Mouse (Mus musculus): ENCODE measurements at regions not wholly inside any gene's neighbourhood (a gene's known extent, or its start where the extent isn't known, plus 50 kb on each side); places are given as distances from the start of the nearest gene placed in this dataset.
A peak's percentile ranks its signal among the peaks of the same experiment; 100 is the strongest.

DNA sequence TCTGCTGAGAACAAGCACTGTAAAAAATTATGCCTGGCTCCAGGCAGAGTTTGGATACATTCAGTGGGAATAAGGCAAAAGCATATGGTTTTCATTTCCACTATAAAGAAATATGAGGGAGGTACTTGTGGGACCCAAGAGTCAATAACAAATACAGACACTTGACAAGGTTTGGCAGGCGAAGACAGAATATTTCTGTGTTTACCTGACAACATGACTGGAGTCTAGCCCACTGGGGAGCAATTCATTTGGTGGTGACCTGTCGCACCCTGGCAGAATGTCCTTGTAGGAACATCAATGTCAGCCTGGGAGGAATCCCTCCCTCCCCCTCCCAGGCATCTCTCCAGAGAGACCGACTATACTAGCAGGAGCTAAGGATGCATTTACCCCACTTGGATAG, 276.8 kb downstream of the Maf start:
- H3K4me1 ChIP-seq (ENCODE audit: control insufficient read depth, insufficient read depth, low read length), result no peaks in the 10 kb centered on the region
- 56% methylated on average over 3 of the region's 3 CpGs for WGBS
- H3K27me3 ChIP-seq (ENCODE audit: control insufficient read depth, insufficient read depth, low read length), result no peaks in the 10 kb centered on the region
- H3K27ac ChIP-seq (ENCODE audit: low read depth, low read length), result no peak overlapping the region
- no peaks in the 10 kb centered on the region for H3K36me3 ChIP-seq (ENCODE audit: control insufficient read depth, insufficient read depth, low read length)
- DNase-seq (ENCODE audit: low spot score) (peak; percentile 29), ATAC-seq (ENCODE audit: insufficient read depth, low FRiP score, low TSS enrichment) (no peak)
- no peak overlapping the region for H3K4me3 ChIP-seq (ENCODE audit: low read depth, low read length)
- no peak overlapping the region for H3K9ac ChIP-seq (ENCODE audit: low read length)
- H3K4me2 ChIP-seq (ENCODE audit: low read depth), result no peak overlapping the region
- no peaks in the 10 kb centered on the region for H3K9me3 ChIP-seq (ENCODE audit: control insufficient read depth, low read length)

DNA sequence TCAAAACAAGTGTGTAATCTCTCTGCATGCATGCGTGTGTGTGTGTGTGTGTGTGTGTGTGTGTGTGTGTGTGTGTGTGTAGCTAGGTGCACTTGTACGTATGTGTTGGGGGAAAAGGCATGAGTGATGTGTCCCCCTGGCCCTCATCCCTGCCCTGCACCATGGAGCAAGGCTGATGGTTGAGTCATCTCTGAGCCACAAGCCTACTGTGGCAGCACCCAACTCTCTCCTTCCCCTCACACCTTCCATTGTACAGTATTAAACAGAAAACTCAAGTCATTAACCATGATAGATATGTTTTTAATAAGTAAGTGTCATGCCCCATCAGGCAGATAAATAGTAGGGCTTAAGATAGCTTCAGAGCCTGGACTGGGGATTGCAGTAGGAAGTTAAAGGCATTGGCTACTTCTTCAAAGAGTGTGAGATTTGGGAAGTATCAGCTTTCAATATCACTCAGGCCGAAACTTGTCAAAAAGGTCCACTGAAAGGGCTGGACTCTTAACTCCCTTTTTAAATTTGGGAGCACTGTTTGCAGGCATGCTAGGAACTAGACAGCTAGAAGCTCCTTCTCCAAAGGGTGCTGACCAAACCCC, 278.2 kb downstream of the Maf start:
- no peaks in the 10 kb centered on the region for H3K27me3 ChIP-seq (ENCODE audit: control insufficient read depth, insufficient read depth, low read length)
- no peaks in the 10 kb centered on the region for H3K36me3 ChIP-seq (ENCODE audit: control insufficient read depth, insufficient read depth, low read length)
- ATAC-seq (ENCODE audit: insufficient read depth, low FRiP score, low TSS enrichment) (no peak), DNase-seq (ENCODE audit: low spot score) (no peak)
- H3K9me3 ChIP-seq (ENCODE audit: control insufficient read depth, low read length), result no peaks in the 10 kb centered on the region
- no peak overlapping the region for H3K4me2 ChIP-seq (ENCODE audit: low read depth)
- 82% methylated on average over 3 of the region's 3 CpGs for WGBS
- H3K27ac ChIP-seq (ENCODE audit: low read depth, low read length), result no peak overlapping the region
- no peaks in the 10 kb centered on the region for H3K4me1 ChIP-seq (ENCODE audit: control insufficient read depth, insufficient read depth, low read length)
- no peak overlapping the region for H3K9ac ChIP-seq (ENCODE audit: low read length)
- H3K4me3 ChIP-seq (ENCODE audit: low read depth, low read length), result no peak overlapping the region

- ATAC-seq (ENCODE audit: insufficient read depth, low FRiP score, low TSS enrichment) (no peak), DNase-seq (ENCODE audit: low spot score) (no peak)
- 85% methylated on average over 15 of the region's 15 CpGs for WGBS
- H3K4me1 ChIP-seq (ENCODE audit: control insufficient read depth, insufficient read depth, low read length), result no peaks in the 10 kb centered on the region
- H3K9me3 ChIP-seq (ENCODE audit: control insufficient read depth, low read length), result no peaks in the 10 kb centered on the region
- no peaks in the 10 kb centered on the region for H3K27me3 ChIP-seq (ENCODE audit: control insufficient read depth, insufficient read depth, low read length)
- H3K4me3 ChIP-seq (ENCODE audit: low read depth, low read length), result no peak overlapping the region
- H3K36me3 ChIP-seq (ENCODE audit: control insufficient read depth, insufficient read depth, low read length), result no peaks in the 10 kb centered on the region
- no peak overlapping the region for H3K9ac ChIP-seq (ENCODE audit: low read length)
- H3K27ac ChIP-seq (ENCODE audit: low read depth, low read length), result no peak overlapping the region
- no peak overlapping the region for H3K4me2 ChIP-seq (ENCODE audit: low read depth)
Observed at GRCm38 (mm10) chr8:115428528-115429290, 278.9 kb downstream of the Maf start.

DNA sequence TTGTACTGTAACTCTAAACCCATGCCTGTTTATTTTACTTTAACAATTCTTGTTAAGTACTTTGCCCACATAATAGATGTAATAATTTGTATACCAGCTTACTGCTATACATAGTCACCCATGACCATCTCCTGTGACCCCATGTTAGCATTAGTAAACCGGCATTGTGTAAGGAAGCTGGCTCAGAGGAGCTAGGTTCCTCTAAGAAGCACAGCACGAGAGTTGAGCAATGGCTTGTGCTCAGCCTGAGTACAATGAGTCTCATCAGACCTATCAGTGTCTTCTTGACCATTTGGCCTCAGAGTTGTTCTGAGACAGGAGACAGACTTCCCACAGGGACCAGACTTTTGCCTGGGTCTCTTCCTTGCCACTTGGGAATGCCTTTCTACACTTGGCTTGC, 279.6 kb downstream of the Maf start:
- no peaks in the 10 kb centered on the region for H3K27me3 ChIP-seq (ENCODE audit: control insufficient read depth, insufficient read depth, low read length)
- no peak for ATAC-seq (ENCODE audit: insufficient read depth, low FRiP score, low TSS enrichment)
- WGBS, result 74% methylated on average over 2 of the region's 2 CpGs
- H3K4me3 ChIP-seq (ENCODE audit: low read depth, low read length), result no peak overlapping the region
- H3K4me1 ChIP-seq (ENCODE audit: control insufficient read depth, insufficient read depth, low read length), result no peaks in the 10 kb centered on the region
- H3K27ac ChIP-seq (ENCODE audit: low read depth, low read length), result no peak overlapping the region
- H3K9me3 ChIP-seq (ENCODE audit: control insufficient read depth, low read length), result no peaks in the 10 kb centered on the region
- no peak overlapping the region for H3K4me2 ChIP-seq (ENCODE audit: low read depth)
- no peak for DNase-seq (ENCODE audit: low spot score)
- H3K36me3 ChIP-seq (ENCODE audit: control insufficient read depth, insufficient read depth, low read length), result no peaks in the 10 kb centered on the region
- H3K9ac ChIP-seq (ENCODE audit: low read length), result no peak overlapping the region

- H3K4me1 ChIP-seq (ENCODE audit: control insufficient read depth, insufficient read depth, low read length), result no peaks in the 10 kb centered on the region
- no peak overlapping the region for H3K9ac ChIP-seq (ENCODE audit: low read length)
- H3K4me2 ChIP-seq (ENCODE audit: low read depth), result no peak overlapping the region
- no peak overlapping the region for H3K4me3 ChIP-seq (ENCODE audit: low read depth, low read length)
- no peaks in the 10 kb centered on the region for H3K9me3 ChIP-seq (ENCODE audit: control insufficient read depth, low read length)
- no peaks in the 10 kb centered on the region for H3K36me3 ChIP-seq (ENCODE audit: control insufficient read depth, insufficient read depth, low read length)
- no peak overlapping the region for H3K27ac ChIP-seq (ENCODE audit: low read depth, low read length)
- WGBS, result 75% methylated on average over 3 of the region's 3 CpGs
- ATAC-seq (ENCODE audit: insufficient read depth, low FRiP score, low TSS enrichment) (no peak), DNase-seq (ENCODE audit: low spot score) (no peak)
- no peaks in the 10 kb centered on the region for H3K27me3 ChIP-seq (ENCODE audit: control insufficient read depth, insufficient read depth, low read length)
Observed at GRCm38 (mm10) chr8:115427490-115427889, 280.1 kb downstream of the Maf start.

DNA sequence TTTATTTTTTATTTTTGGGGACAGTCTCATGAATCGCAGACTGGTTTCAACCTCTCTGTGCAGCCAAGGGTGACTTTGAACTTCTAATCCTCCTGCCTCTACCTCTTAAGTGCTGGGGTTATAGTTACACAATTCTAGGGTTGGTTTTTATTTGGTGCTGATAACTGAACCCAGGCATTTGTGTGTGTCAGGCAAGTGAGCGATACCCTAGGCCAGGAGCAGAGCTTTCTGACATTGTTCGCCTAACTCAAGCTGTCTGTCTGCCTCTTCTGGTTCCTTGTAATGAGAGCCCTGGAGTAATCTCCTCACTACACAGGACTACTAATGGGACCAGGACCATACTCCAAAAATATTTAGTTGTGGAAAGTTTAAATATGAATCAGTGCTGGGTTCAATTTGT, 281.1 kb downstream of the Maf start:
- no peak for ATAC-seq (ENCODE audit: insufficient read depth, low FRiP score, low TSS enrichment)
- H3K4me1 ChIP-seq (ENCODE audit: control insufficient read depth, insufficient read depth, low read length), result no peaks in the 10 kb centered on the region
- H3K9me3 ChIP-seq (ENCODE audit: control insufficient read depth, low read length), result no peaks in the 10 kb centered on the region
- no peaks in the 10 kb centered on the region for H3K27me3 ChIP-seq (ENCODE audit: control insufficient read depth, insufficient read depth, low read length)
- no peaks in the 10 kb centered on the region for H3K36me3 ChIP-seq (ENCODE audit: control insufficient read depth, insufficient read depth, low read length)
- WGBS, result 94% methylated on average over 3 of the region's 3 CpGs
- no peak overlapping the region for H3K9ac ChIP-seq (ENCODE audit: low read length)
- no peak overlapping the region for H3K4me2 ChIP-seq (ENCODE audit: low read depth)
- no peak overlapping the region for H3K27ac ChIP-seq (ENCODE audit: low read depth, low read length)
- no peak overlapping the region for H3K4me3 ChIP-seq (ENCODE audit: low read depth, low read length)
- DNase-seq (ENCODE audit: low spot score), result no peak

DNA sequence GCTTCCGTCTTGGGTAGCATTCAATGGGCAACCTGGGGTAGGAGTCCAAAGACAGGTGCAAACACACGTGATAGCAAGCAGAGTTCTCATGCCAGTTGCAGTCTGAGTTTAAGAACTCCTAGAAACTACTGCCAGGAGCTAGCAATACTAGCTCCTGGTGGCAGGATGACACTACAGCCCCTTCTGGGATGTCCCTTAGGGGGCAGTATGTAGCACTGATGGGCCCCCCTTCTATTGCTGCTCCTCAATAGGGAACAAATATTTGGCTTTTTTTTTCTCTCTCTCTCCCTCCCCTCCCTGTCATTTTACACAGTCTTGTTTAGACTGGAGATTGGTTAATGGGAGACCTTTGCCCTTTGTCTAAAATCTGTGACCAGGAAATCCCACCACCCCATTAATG, 282.2 kb downstream of the Maf start:
- no peaks in the 10 kb centered on the region for H3K9me3 ChIP-seq (ENCODE audit: control insufficient read depth, low read length)
- H3K27me3 ChIP-seq (ENCODE audit: control insufficient read depth, insufficient read depth, low read length), result no peaks in the 10 kb centered on the region
- H3K9ac ChIP-seq (ENCODE audit: low read length), result no peak overlapping the region
- H3K36me3 ChIP-seq (ENCODE audit: control insufficient read depth, insufficient read depth, low read length), result no peaks in the 10 kb centered on the region
- WGBS, result 70% methylated on average over 2 of the region's 2 CpGs
- ATAC-seq (ENCODE audit: insufficient read depth, low FRiP score, low TSS enrichment), result no peak
- no peak for DNase-seq (ENCODE audit: low spot score)
- H3K4me2 ChIP-seq (ENCODE audit: low read depth), result no peak overlapping the region
- H3K4me1 ChIP-seq (ENCODE audit: control insufficient read depth, insufficient read depth, low read length), result no peaks in the 10 kb centered on the region
- H3K4me3 ChIP-seq (ENCODE audit: low read depth, low read length), result no peak overlapping the region
- H3K27ac ChIP-seq (ENCODE audit: low read depth, low read length), result no peak overlapping the region

DNA sequence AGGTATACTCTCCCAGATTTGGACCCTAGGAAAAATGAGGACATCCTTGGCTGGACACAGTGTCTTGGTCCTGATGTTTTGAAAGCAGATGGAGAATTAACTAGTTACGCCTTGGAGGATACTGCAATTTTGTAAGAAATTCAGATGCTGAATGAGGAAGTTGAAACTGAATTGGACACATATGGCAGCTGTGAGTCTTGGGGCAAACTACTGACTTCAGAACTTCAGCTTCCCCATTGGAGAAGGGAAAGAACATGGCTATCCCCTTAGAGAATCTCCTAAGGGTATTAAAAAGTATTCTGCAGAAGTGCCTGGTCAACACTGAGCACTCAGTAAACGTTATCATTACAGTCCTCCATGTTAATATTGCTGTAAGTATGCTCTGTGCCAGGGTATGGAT, 283.9 kb downstream of the Maf start:
- no peaks in the 10 kb centered on the region for H3K27me3 ChIP-seq (ENCODE audit: control insufficient read depth, insufficient read depth, low read length)
- no peak for ATAC-seq (ENCODE audit: insufficient read depth, low FRiP score, low TSS enrichment)

DNA sequence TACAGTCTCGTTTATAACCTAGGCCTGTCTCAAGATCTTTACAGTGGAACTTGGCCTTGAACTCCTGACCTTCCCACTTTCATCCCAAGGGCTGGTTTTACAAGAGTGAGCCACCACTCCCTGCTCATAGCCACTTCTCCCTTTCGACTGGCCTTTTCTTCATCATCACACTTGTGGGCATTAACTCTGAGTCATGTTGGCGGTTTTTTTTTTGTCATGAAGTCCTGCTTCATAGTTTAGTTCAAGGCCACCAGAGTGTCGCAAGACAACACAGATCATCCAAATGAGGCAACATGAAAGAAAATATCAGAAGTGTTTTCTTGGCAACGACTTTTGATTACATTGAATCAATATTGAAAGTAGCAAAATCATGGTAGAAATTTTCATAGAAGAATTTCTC, 284.5 kb downstream of the Maf start:
- Histone ChIP-seq H3K9ac (ENCODE audit: low read length) (no peak overlapping the region), H3K27ac (ENCODE audit: low read depth, low read length) (no peak overlapping the region), H3K4me3 (ENCODE audit: low read depth, low read length) (no peak overlapping the region), H3K27me3 (ENCODE audit: control insufficient read depth, insufficient read depth, low read length) (no peaks in the 10 kb centered on the region), H3K4me1 (ENCODE audit: control insufficient read depth, insufficient read depth, low read length) (no peaks in the 10 kb centered on the region), H3K9me3 (ENCODE audit: control insufficient read depth, low read length) (no peaks in the 10 kb centered on the region), H3K36me3 (ENCODE audit: control insufficient read depth, insufficient read depth, low read length) (no peaks in the 10 kb centered on the region), H3K4me2 (ENCODE audit: low read depth) (no peak overlapping the region)
- 84% methylated on average over 5 of the region's 5 CpGs for WGBS
- no peak for DNase-seq (ENCODE audit: low spot score)
- ATAC-seq (ENCODE audit: insufficient read depth, low FRiP score, low TSS enrichment), result no peak

More for the DNA sequence above, 283.9 kb downstream of the Maf start:
- no peaks in the 10 kb centered on the region for H3K9me3 ChIP-seq (ENCODE audit: control insufficient read depth, low read length)
- H3K4me1 ChIP-seq (ENCODE audit: control insufficient read depth, insufficient read depth, low read length), result no peaks in the 10 kb centered on the region
- 85% methylated on average over 2 of the region's 2 CpGs for WGBS
- H3K36me3 ChIP-seq (ENCODE audit: control insufficient read depth, insufficient read depth, low read length), result no peaks in the 10 kb centered on the region
- no peak for DNase-seq (ENCODE audit: low spot score)
- no peak overlapping the region for H3K9ac ChIP-seq (ENCODE audit: low read length)
- no peak overlapping the region for H3K27ac ChIP-seq (ENCODE audit: low read depth, low read length)
- no peak overlapping the region for H3K4me2 ChIP-seq (ENCODE audit: low read depth)
- no peak overlapping the region for H3K4me3 ChIP-seq (ENCODE audit: low read depth, low read length)
